Mouse (Mus musculus): ENCODE data around the gene Serpinb9. TPM values are rescaled to one million over a fixed set of nuclear protein-coding genes. Genes with fewer than 3 reads are reported as not detected.

Serpinb9 gene
- polyA plus RNA-seq, 1 experiment, result 0.95 TPM

DNA sequence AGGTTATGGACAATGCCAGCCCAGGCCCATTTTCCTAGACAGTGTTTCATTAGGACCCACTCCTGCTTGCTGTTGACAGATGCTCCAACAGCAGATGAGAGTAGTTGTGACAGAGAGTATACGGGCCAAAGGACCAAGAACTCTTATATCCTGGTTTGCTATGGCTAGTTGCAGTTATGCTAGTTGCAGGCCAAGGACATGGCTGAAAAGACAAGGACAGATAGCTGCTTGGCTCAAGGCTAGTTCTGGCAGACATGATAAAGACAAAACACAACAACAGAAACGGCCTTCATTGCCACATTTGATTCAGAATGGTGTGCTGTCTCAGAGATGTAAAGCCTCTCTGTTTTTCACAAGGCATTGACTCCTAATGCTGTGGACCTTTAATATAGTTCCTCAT lies 27.3 kb upstream of the Serpinb9 start:
- H3K4me1 ChIP-seq (ENCODE audit: control insufficient read depth, insufficient read depth, insufficient read length, low read length), result no peaks in the 10 kb centered on the region
- WGBS, result 69% methylated on average over 2 of the region's 2 CpGs
- no peak overlapping the region for H3K27ac ChIP-seq (ENCODE audit: insufficient read depth, low read depth, low read length)

DNA sequence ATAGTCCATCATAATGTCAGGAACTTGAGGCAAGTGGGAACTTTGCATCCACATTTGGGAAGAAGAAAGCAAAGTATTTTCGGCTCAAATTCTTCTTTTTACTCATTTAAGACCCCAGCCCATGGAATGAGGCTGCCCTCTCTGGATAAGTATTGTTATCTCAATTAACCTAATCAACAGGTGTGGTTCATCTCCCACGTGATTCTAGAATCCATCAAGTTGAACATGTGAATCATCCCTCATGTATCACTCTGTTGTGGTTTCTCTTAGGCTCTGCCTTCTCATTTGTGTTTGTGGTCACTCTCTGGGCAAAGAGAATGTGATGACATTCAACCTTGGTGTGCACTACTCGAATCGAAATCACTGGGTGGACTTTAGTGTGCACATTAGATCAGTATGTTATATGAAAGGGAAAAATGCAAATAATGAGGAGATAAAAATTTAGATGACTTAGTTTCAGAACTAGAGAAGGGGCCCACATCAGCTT lies 20.5 kb upstream of the Serpinb9 start:
- no peak for TF ChIP-seq CTCF (IDR thresholded peaks at IDR 0.05; ENCODE audit: extremely low read depth, insufficient read length, insufficient replicate concordance, low read depth, low read length)
- TF ChIP-seq POLR2A (IDR thresholded peaks at IDR 0.05; ENCODE audit: low read depth, low read length), result no peak
- Histone ChIP-seq H3K4me1 (ENCODE audit: control insufficient read depth, insufficient read depth, insufficient read length, low read length) (no peaks in the 10 kb centered on the region), H3K4me3 (ENCODE audit: low read depth, low read length) (no peak overlapping the region), H3K36me3 (ENCODE audit: control insufficient read depth, insufficient read depth, low read length) (no peaks in the 10 kb centered on the region; the same call in 1 of the 2 replicates), H3K27ac (ENCODE audit: insufficient read depth, low read depth, low read length) (no peak overlapping the region), H3K27me3 (ENCODE audit: control insufficient read depth, insufficient read depth, low read length) (no peaks in the 10 kb centered on the region)
- 72% methylated on average over 4 of the region's 4 CpGs for WGBS

More for the DNA sequence above, 27.3 kb upstream of the Serpinb9 start:
- Histone ChIP-seq H3K27me3 (ENCODE audit: control insufficient read depth, insufficient read depth, low read length) (peaks cover 2% of the 10 kb centered on the region; the same call in 1 of the 2 replicates), H3K36me3 (ENCODE audit: control insufficient read depth, insufficient read depth, low read length) (peaks cover 1% of the 10 kb centered on the region), H3K4me3 (ENCODE audit: low read depth, low read length) (no peak overlapping the region)
- TF ChIP-seq CTCF (IDR thresholded peaks at IDR 0.05; ENCODE audit: extremely low read depth, insufficient read length, insufficient replicate concordance, low read depth, low read length) (no peak), POLR2A (IDR thresholded peaks at IDR 0.05; ENCODE audit: low read depth, low read length) (no peak)

DNA sequence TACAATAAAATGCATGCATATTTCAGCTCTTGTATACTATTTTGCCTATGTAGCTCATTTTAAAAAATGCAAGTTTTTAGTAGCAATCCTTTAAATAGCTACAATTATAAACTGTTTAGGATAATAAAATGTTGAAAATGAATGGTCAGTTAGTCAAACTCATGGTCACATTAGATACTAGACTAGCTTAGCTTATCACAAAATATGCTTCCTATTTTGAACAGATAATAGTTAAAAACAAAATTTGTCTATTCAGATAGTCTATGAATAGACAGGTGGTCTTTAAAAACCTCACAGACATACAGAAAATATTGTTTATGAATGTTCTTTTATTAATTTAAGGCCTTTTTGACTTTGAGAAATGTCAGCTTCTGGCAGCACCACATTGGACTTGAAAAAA lies 16.8 kb upstream of the Serpinb9 start:
- Histone ChIP-seq H3K27ac (ENCODE audit: insufficient read depth, low read depth, low read length) (no peak overlapping the region), H3K4me1 (ENCODE audit: control insufficient read depth, insufficient read depth, insufficient read length, low read length) (no peaks in the 10 kb centered on the region), H3K27me3 (ENCODE audit: control insufficient read depth, insufficient read depth, low read length) (no peaks in the 10 kb centered on the region), H3K4me3 (ENCODE audit: low read depth, low read length) (no peak overlapping the region), H3K36me3 (ENCODE audit: control insufficient read depth, insufficient read depth, low read length) (no peaks in the 10 kb centered on the region)
- no peak for TF ChIP-seq POLR2A (IDR thresholded peaks at IDR 0.05; ENCODE audit: low read depth, low read length)
- TF ChIP-seq CTCF (IDR thresholded peaks at IDR 0.05; ENCODE audit: extremely low read depth, insufficient read length, insufficient replicate concordance, low read depth, low read length), result no peak

DNA sequence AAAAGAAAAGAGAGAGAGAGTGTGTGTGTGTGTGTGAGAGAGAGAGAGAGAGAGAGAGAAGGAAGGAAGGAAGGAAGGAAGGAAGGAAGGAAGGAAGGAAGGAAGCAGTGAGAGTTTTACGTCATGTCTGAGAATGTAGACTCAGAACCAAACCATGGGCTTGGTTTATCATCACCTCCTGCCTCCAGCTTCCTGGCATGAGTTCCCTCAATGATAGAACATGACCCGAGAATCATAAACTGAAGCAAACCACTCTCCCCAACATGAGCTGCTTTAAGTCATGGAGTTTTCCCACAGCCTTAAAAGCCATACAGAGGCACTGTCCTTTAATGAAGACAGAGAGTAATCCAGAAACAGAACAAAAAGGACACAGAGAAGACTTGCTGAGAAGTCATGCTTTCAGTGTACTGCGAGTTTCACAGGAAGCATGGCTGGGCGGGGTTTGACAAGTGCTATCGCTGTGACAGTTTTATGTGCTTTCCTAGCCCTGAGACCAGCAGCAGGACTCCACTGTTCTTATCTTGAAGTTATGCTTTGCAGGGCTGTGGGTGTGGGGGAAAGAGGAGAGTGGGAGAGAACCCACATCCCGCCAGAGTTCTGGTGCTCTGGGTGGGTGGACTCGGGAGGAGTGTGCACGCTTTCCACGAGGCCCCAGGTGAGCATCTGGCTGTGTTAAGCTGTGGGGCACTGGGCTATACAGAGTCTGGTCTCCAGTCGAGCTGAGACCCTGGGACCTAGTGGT lies 9.7 kb upstream of the Serpinb9 start:
- Histone ChIP-seq H3K27ac (ENCODE audit: insufficient read depth, low read depth, low read length) (no peak overlapping the region), H3K4me1 (ENCODE audit: control insufficient read depth, insufficient read depth, insufficient read length, low read length) (no peaks in the 10 kb centered on the region), H3K36me3 (ENCODE audit: control insufficient read depth, insufficient read depth, low read length) (no peaks in the 10 kb centered on the region), H3K4me3 (ENCODE audit: low read depth, low read length) (no peak overlapping the region), H3K27me3 (ENCODE audit: control insufficient read depth, insufficient read depth, low read length) (no peaks in the 10 kb centered on the region)
- TF ChIP-seq CTCF (IDR thresholded peaks at IDR 0.05; ENCODE audit: extremely low read depth, insufficient read length, insufficient replicate concordance, low read depth, low read length) (no peak), POLR2A (IDR thresholded peaks at IDR 0.05; ENCODE audit: low read depth, low read length) (no peak)
- 16% methylated on average over 10 of the region's 10 CpGs for WGBS

DNA sequence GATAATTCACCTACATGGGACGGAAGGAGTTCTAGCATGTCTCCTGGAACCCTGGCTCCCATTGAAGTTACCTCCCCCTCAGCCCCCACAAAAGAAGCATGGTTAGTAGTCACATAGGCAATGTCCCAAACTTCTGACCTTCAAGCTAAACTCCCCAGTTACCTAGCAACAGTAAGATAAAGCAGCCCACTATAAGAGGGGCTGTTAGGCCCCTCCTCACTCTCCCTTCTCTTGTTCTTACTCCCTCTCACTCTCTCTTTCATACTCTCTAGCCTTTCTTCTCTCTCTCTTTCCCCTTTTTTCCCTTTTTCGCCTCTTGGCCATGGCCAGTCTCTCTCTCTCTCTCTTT lies 9.2 kb upstream of the Serpinb9 start:
- no peak overlapping the region for H3K27ac ChIP-seq (ENCODE audit: insufficient read depth, low read depth, low read length)
- whole genome bisulfite sequencing, result 77% methylated on average over 2 of the region's 2 CpGs

DNA sequence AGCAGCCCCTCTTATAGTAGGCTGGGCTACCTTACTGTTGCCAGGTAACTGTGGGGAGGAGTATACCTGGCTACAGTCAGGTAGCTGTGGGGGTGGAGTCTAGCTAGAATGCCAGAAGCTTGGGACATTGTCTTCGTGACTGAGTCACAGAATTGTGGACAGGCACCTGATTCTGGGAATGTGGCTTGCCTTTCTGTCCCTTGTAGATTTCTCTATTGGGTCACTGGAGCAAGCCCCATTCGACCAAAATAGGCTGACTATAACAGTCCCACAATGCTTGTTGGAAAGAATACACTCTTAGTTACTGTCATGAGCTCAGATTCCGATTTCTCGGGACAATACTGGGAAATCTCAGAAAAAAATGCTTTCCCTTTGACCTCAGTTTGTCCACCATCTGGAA lies 8.0 kb upstream of the Serpinb9 start:
- no peaks in the 10 kb centered on the region for H3K36me3 ChIP-seq (ENCODE audit: control insufficient read depth, insufficient read depth, low read length)
- no peaks in the 10 kb centered on the region for H3K27me3 ChIP-seq (ENCODE audit: control insufficient read depth, insufficient read depth, low read length)
- 56% methylated on average over 4 of the region's 4 CpGs for WGBS
- H3K27ac ChIP-seq (ENCODE audit: insufficient read depth, low read depth, low read length), result no peak overlapping the region
- no peak for TF ChIP-seq CTCF (IDR thresholded peaks at IDR 0.05; ENCODE audit: extremely low read depth, insufficient read length, insufficient replicate concordance, low read depth, low read length)
- TF ChIP-seq POLR2A (IDR thresholded peaks at IDR 0.05; ENCODE audit: low read depth, low read length), result no peak
- H3K4me3 ChIP-seq (ENCODE audit: low read depth, low read length), result no peak overlapping the region
- no peaks in the 10 kb centered on the region for H3K4me1 ChIP-seq (ENCODE audit: control insufficient read depth, insufficient read depth, insufficient read length, low read length)

More for the DNA sequence above, 9.2 kb upstream of the Serpinb9 start:
- Histone ChIP-seq H3K4me3 (ENCODE audit: low read depth, low read length) (no peak overlapping the region), H3K36me3 (ENCODE audit: control insufficient read depth, insufficient read depth, low read length) (no peaks in the 10 kb centered on the region), H3K27me3 (ENCODE audit: control insufficient read depth, insufficient read depth, low read length) (no peaks in the 10 kb centered on the region), H3K4me1 (ENCODE audit: control insufficient read depth, insufficient read depth, insufficient read length, low read length) (no peaks in the 10 kb centered on the region)
- TF ChIP-seq CTCF (IDR thresholded peaks at IDR 0.05; ENCODE audit: extremely low read depth, insufficient read length, insufficient replicate concordance, low read depth, low read length) (no peak), POLR2A (IDR thresholded peaks at IDR 0.05; ENCODE audit: low read depth, low read length) (no peak)

DNA sequence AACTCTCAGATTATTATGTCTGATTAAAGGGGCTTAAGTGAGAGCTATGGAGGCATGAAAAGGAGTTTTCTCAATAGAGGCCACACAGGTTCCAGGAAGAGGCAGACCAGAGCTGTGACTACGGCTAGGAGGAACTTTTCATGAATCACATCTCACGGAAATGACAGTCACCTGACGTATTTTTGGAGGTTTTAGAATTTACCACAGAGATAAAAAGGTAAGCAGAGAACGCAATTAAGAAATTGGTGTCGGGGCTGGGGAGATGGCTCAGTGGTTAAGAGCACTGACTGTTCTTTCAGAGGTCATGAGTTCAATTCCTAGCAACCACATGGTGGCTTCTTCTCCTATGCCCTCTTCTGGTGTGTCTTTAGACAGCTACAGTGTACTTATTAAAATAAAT lies 1.7 kb upstream of the Serpinb9 start:
- Histone ChIP-seq H3K4me3 (ENCODE audit: low read depth, low read length) (no peak overlapping the region), H3K4me1 (ENCODE audit: control insufficient read depth, insufficient read depth, insufficient read length, low read length) (peaks cover 3% of the 10 kb centered on the region)
- 85% methylated on average over 5 of the region's 5 CpGs for WGBS

More for the DNA sequence above, 1.7 kb upstream of the Serpinb9 start:
- Histone ChIP-seq H3K27ac (ENCODE audit: insufficient read depth, low read depth, low read length) (no peak overlapping the region), H3K27me3 (ENCODE audit: control insufficient read depth, insufficient read depth, low read length) (no peaks in the 10 kb centered on the region), H3K36me3 (ENCODE audit: control insufficient read depth, insufficient read depth, low read length) (no peaks in the 10 kb centered on the region)
- TF ChIP-seq POLR2A (IDR thresholded peaks at IDR 0.05; ENCODE audit: low read depth, low read length) (no peak), CTCF (IDR thresholded peaks at IDR 0.05; ENCODE audit: extremely low read depth, insufficient read length, insufficient replicate concordance, low read depth, low read length) (no peak)
